Mouse (Mus musculus): ENCODE data around the gene A030005L19Rik.
A peak's percentile ranks its signal among the peaks of the same experiment; 100 is the strongest.
"Not testable (repeated sequence)": the region's sequence is repeated elsewhere in the genome, so short reads cannot be mapped to it uniquely, and the experiment has no call there.

The A030005L19Rik gene

DNA sequence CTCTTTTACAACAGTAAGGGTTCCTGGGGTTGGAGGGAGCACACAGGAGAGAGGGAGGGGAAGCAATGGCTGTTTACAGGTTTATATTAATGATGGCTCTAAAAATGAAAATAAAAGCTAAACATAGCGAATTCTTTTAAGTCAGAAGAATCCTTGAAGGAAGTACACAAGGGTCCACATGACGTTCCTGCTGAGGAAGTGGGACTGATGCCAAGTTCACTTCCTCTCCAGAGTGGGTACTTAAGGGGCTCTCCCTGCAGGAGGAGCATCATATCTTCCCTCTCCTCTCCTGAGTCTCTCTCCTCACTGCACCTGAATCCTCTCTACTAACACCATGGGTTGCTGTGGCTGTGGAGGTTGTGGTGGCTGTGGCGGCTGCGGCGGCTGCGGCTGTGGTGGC lies 11.5 kb downstream of the A030005L19Rik start, which contains the start of gene A030014E15Rik:
A030014E15Rik (plus strand) TSS at position 268 of the 400 bp plus-strand sequence.
- no peaks in the 10 kb centered on the region for H3K27me3 ChIP-seq (ENCODE audit: insufficient read depth, low read length)
- H3K4me3 ChIP-seq (replicated peaks; ENCODE audit: low read length): peak within 1 kb of the TSS; percentile 41
- H3K36me3 ChIP-seq (ENCODE audit: insufficient read depth, low read length): no peaks in the 10 kb centered on the region
- H3K9me3 ChIP-seq (ENCODE audit: low read length): no peaks in the 10 kb centered on the region
- H3K4me1 ChIP-seq (replicated peaks; ENCODE audit: low read depth, low read length): no peaks in the 10 kb centered on the region
- TF ChIP-seq POU5F1 (IDR thresholded peaks at IDR 0.05; ENCODE audit: borderline replicate concordance, low read length) (no peak), CTCF (conservative IDR thresholded peaks at IDR 0.05; ENCODE audit: low read length) (no peak), NANOG (IDR thresholded peaks at IDR 0.05; ENCODE audit: borderline replicate concordance, low read length) (no peak)

GRCm38 (mm10) chr1:82930558-82930957 lies 17.4 kb downstream of the A030005L19Rik start:
- not testable (repeated sequence) for H3K27me3 ChIP-seq (ENCODE audit: insufficient read depth, low read length); H3K4me3 ChIP-seq (replicated peaks; ENCODE audit: low read length); H3K4me1 ChIP-seq (replicated peaks; ENCODE audit: low read depth, low read length); H3K36me3 ChIP-seq (ENCODE audit: insufficient read depth, low read length)
- peaks cover 34% of the 10 kb centered on the region for H3K9me3 ChIP-seq (ENCODE audit: low read length)

DNA sequence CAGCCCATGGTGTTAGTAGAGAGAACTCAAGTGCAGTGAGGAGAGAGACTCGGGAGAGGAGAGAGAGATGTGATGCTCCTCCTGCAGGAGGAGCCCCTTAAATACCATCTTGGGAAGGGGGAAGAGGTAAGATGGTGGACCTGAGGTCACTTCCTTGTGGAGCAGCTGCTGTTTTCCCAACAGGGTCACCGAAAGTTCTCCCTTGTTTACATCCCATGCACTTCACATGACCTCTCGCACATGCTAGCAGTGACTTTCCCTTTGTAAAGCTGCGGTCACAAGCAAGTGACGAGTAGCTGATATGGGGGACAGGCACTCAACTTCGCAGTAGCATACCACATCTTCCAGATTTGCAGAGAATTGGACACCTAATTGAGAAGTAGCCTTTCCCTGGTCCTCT lies 18.2 kb downstream of the A030005L19Rik start, which contains the start of gene Gm6217:
Gm6217 (minus strand) TSS at position 74 of the 400 bp plus-strand sequence.
- not testable (repeated sequence) for H3K36me3 ChIP-seq (ENCODE audit: insufficient read depth, low read length); H3K27me3 ChIP-seq (ENCODE audit: insufficient read depth, low read length); H3K4me3 ChIP-seq (replicated peaks; ENCODE audit: low read length); H3K4me1 ChIP-seq (replicated peaks; ENCODE audit: low read depth, low read length)
- peaks cover 41% of the 10 kb centered on the region for H3K9me3 ChIP-seq (ENCODE audit: low read length)

DNA sequence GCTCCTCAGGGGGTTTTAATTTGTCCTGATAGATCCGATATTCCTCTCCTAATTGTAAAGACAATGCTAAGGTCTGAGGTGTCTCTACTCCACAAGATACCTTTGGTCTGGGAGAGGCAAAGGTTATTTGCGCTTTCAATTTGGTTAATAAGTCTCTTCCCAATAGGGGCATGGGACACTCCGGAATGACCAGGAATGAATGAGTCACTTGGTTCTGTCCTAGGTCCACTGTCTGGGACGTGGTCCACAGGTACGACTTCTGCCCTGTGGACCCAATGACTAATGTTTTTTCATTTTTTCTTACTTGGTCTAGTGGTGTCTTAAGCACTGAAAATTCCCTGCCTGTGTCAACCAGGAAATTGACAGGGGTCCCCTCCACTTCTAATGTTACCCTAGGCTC lies 25.5 kb downstream of the A030005L19Rik start:
- H3K4me1 ChIP-seq (replicated peaks; ENCODE audit: low read depth, low read length): no peaks in the 10 kb centered on the region
- no peak overlapping the region for H3K4me3 ChIP-seq (replicated peaks; ENCODE audit: low read length)
- peaks cover 86% of the 10 kb centered on the region for H3K9me3 ChIP-seq (ENCODE audit: low read length)
- no peaks in the 10 kb centered on the region for H3K36me3 ChIP-seq (ENCODE audit: insufficient read depth, low read length)
- TF ChIP-seq NANOG (IDR thresholded peaks at IDR 0.05; ENCODE audit: borderline replicate concordance, low read length): no peak
- no peak for TF ChIP-seq POU5F1 (IDR thresholded peaks at IDR 0.05; ENCODE audit: borderline replicate concordance, low read length)
- TF ChIP-seq CTCF (conservative IDR thresholded peaks at IDR 0.05; ENCODE audit: low read length): no peak
- H3K27me3 ChIP-seq (ENCODE audit: insufficient read depth, low read length): no peaks in the 10 kb centered on the region

DNA sequence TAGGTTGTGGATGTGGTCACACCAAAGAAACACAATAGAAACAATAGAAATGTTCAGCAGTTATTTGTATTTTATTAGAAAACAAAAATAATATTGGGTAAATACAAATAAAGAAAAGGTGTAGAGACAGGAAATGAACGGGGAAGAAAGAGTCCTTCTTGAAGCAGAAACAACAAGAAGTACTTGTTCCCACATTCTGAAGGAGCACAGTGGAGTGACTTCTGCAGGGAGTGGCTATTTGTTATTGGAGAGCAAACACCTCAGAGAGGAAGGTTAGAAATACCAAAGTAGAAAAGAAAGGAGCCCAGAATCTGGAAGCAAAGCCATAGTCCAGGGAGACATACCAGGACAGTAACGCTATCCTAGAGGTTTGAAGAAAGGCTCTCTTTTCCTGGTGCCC lies 29.4 kb downstream of the A030005L19Rik start:
- H3K27me3 ChIP-seq (ENCODE audit: insufficient read depth, low read length); H3K4me1 ChIP-seq (replicated peaks; ENCODE audit: low read depth, low read length); H3K4me3 ChIP-seq (replicated peaks; ENCODE audit: low read length); H3K36me3 ChIP-seq (ENCODE audit: insufficient read depth, low read length): not testable (repeated sequence)
- H3K9me3 ChIP-seq (ENCODE audit: low read length): peaks cover 48% of the 10 kb centered on the region

GRCm38 (mm10) chr1:82943295-82943694 lies 30.2 kb downstream of the A030005L19Rik start, which contains the start of gene A030003K21Rik:
Gene A030003K21Rik, minus strand, starts transcription at chr1:82943388.
- peaks cover 41% of the 10 kb centered on the region for H3K9me3 ChIP-seq (ENCODE audit: low read length)
- H3K36me3 ChIP-seq (ENCODE audit: insufficient read depth, low read length); H3K4me3 ChIP-seq (replicated peaks; ENCODE audit: low read length); H3K4me1 ChIP-seq (replicated peaks; ENCODE audit: low read depth, low read length); H3K27me3 ChIP-seq (ENCODE audit: insufficient read depth, low read length): not testable (repeated sequence)

GRCm38 (mm10) chr1:82946029-82946428 lies 32.9 kb downstream of the A030005L19Rik start:
- H3K4me1 ChIP-seq (replicated peaks; ENCODE audit: low read depth, low read length): peaks cover 17% of the 10 kb centered on the region
- H3K36me3 ChIP-seq (ENCODE audit: insufficient read depth, low read length); H3K4me3 ChIP-seq (replicated peaks; ENCODE audit: low read length); H3K27me3 ChIP-seq (ENCODE audit: insufficient read depth, low read length): not testable (repeated sequence)
- H3K9me3 ChIP-seq (ENCODE audit: low read length): peaks cover 13% of the 10 kb centered on the region

GRCm38 (mm10) chr1:82948601-82949000 lies 35.5 kb downstream of the A030005L19Rik start:
- no peak overlapping the region for H3K4me3 ChIP-seq (replicated peaks; ENCODE audit: low read length)
- TF ChIP-seq NANOG (IDR thresholded peaks at IDR 0.05; ENCODE audit: borderline replicate concordance, low read length) (no peak; the same call in 1 of the 2 replicates), CTCF (conservative IDR thresholded peaks at IDR 0.05; ENCODE audit: low read length) (no peak), POU5F1 (IDR thresholded peaks at IDR 0.05; ENCODE audit: borderline replicate concordance, low read length) (no peak)
- peaks cover 17% of the 10 kb centered on the region for H3K4me1 ChIP-seq (replicated peaks; ENCODE audit: low read depth, low read length)

DNA sequence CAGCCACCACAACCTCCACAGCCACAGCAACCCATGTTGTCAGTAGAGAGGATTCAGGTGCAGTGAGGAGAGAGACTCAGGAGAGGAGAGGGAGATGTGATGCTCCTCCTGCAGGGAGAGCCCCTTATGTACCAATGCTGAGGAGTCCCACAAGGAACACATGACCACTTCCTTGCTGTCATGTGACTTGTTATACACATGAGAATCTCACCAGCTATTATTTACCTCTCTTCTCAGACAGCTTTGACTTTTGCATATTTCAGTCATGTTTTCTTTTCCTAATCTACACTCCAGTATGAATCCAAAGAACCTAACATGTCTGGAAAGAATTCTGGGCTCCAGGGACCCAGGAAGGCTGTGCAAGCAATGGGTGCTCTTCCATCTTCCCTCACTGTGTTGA lies 42.8 kb downstream of the A030005L19Rik start, which contains the start of gene Gm7544:
Gm7544 (minus strand) TSS at position 101 of the 400 bp plus-strand sequence.
- H3K4me3 ChIP-seq (replicated peaks; ENCODE audit: low read length); H3K9me3 ChIP-seq (ENCODE audit: low read length); H3K27me3 ChIP-seq (ENCODE audit: insufficient read depth, low read length); H3K4me1 ChIP-seq (replicated peaks; ENCODE audit: low read depth, low read length); H3K36me3 ChIP-seq (ENCODE audit: insufficient read depth, low read length): not testable (repeated sequence)

More at GRCm38 (mm10) chr1:82948601-82949000, 35.5 kb downstream of the A030005L19Rik start:
- H3K27me3 ChIP-seq (ENCODE audit: insufficient read depth, low read length): no peaks in the 10 kb centered on the region
- H3K36me3 ChIP-seq (ENCODE audit: insufficient read depth, low read length): no peaks in the 10 kb centered on the region
- no peaks in the 10 kb centered on the region for H3K9me3 ChIP-seq (ENCODE audit: low read length)

DNA sequence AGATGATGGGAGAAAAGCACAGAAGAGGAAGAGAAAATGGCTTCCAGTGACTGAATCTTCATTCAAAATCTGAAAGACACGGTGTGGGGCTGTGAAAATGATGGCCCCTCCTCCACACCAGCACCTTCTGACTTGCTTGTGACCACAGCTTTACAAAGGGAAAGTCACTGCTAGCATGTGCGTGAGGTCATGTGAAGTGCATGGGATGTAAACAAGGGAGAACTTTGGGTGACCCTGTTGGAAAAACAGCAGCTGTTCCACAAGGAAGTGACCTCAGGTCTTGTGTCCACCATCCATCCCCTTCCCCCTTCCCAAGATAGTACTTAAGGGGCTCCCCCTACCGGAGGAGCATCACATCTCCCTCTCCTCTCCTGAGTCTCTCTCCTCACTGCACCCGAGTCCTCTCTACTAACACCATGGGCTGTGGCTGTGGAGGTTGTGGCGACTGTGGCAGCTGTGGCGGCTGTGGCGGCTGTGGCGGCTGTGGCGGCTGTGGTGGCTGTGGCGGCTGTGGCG lies 46.8 kb downstream of the A030005L19Rik start, which contains the start of gene Gm47955:
Gm47955 (plus strand) TSS at position 417 of the 516 bp plus-strand sequence.
- Histone ChIP-seq H3K9me3 (ENCODE audit: low read length) (no peaks in the 10 kb centered on the region), H3K36me3 (ENCODE audit: insufficient read depth, low read length) (no peaks in the 10 kb centered on the region), H3K4me1 (replicated peaks; ENCODE audit: low read depth, low read length) (no peaks in the 10 kb centered on the region), H3K4me3 (replicated peaks; ENCODE audit: low read length) (peak within 1 kb of the TSS; percentile 65), H3K27me3 (ENCODE audit: insufficient read depth, low read length) (no peaks in the 10 kb centered on the region)
- TF ChIP-seq CTCF (conservative IDR thresholded peaks at IDR 0.05; ENCODE audit: low read length) (0 out of 2 replicates have a peak, but pooled peaks have one; percentile 17), NANOG (IDR thresholded peaks at IDR 0.05; ENCODE audit: borderline replicate concordance, low read length) (no peak), POU5F1 (IDR thresholded peaks at IDR 0.05; ENCODE audit: borderline replicate concordance, low read length) (no peak)
